Mouse (Mus musculus) MEL (cell line): ENCODE results near the gene Ube2t. TPM values are rescaled to one million over a fixed set of nuclear protein-coding genes. Genes with fewer than 3 reads are reported as not detected.

Experiments used
- DNase-seq: peaks from one replicate; pipeline ENCODE4 v3.0.0; 2011; ENCODE audit warnings: low read depth, low spot score
- H3K27ac ChIP-seq: 2 replicates; pipeline ENCODE4 v1.5.1; 2012; ENCODE audit warnings: low read depth, mild to moderate bottlenecking, control low read depth, low read length, moderate library complexity; ENCODE audit not compliant: control insufficient read depth
- H3K27me3 ChIP-seq, 2 experiments: fragments of 150-350 bp in 1 of 2; sonication (generic) in 1 of 2; 2 replicates each; pipeline ENCODE4 v1.6.1; 2012; ENCODE audit warnings: low read length in 2 of 2, mild to moderate bottlenecking in 2 of 2, improper control_type of control experiment in 1 of 2, moderate library complexity in 1 of 2; ENCODE audit not compliant: insufficient read depth in 2 of 2, control insufficient read depth in 1 of 2
- H3K36me3 ChIP-seq, 2 experiments: 2 replicates each; pipeline ENCODE4 v1.6.1; 2012 to 2014; ENCODE audit warnings: low read length in 2 of 2, improper control_type of control experiment in 1 of 2, inconsistent platforms in 1 of 2, mild to moderate bottlenecking in 1 of 2; ENCODE audit not compliant: insufficient read depth in 2 of 2, control insufficient read depth in 1 of 2
- H3K4me1 ChIP-seq, 2 experiments: fragments of 150-350 bp in 1 of 2; sonication (generic) in 1 of 2; 2 replicates each; pipeline ENCODE4 v1.6.1; 2012; ENCODE audit warnings: low read length in 2 of 2, improper control_type of control experiment in 1 of 2, mild to moderate bottlenecking in 1 of 2; ENCODE audit not compliant: insufficient read depth in 2 of 2, control insufficient read depth in 1 of 2
- H3K4me3 ChIP-seq, 2 experiments: fragments of 150-350 bp in 1 of 2; sonication (generic) in 1 of 2; 2 replicates each; pipeline ENCODE4 v1.5.1; 2012; ENCODE audit warnings: low read depth in 2 of 2, low read length in 2 of 2, mild to moderate bottlenecking in 2 of 2, moderate library complexity in 2 of 2, control low read depth in 1 of 2, improper control_type of control experiment in 1 of 2; ENCODE audit not compliant: control insufficient read depth in 1 of 2, insufficient read depth in 1 of 2
- H3K79me2 ChIP-seq: 2 replicates; pipeline ENCODE4 v1.6.1; 2012; ENCODE audit warnings: mild to moderate bottlenecking, low read length, moderate library complexity; ENCODE audit not compliant: control insufficient read depth, poor library complexity, insufficient read depth
- H3K9ac ChIP-seq: 2 replicates; pipeline ENCODE4 v1.6.1; 2012; ENCODE audit warnings: low read depth, mild to moderate bottlenecking, control low read depth, low read length, moderate library complexity; ENCODE audit not compliant: control insufficient read depth, poor library complexity, severe bottlenecking
- H3K9me3 ChIP-seq: fragments of 150-350 bp; sonication (generic); replicated peaks from 2 replicates; pipeline ENCODE4 v1.6.1; 2012; ENCODE audit warnings: mild to moderate bottlenecking, low read length, improper control_type of control experiment, moderate library complexity; ENCODE audit not compliant: insufficient read depth
- BHLHE40 ChIP-seq: IDR thresholded peaks from 2 replicates; pipeline ENCODE4 v1.6.1; 2012; ENCODE audit warnings: low read depth, mild to moderate bottlenecking, inconsistent platforms, low read length, improper control_type of control experiment, borderline replicate concordance
- CTCF ChIP-seq, 3 experiments: IDR thresholded peaks in 2 of 3; conservative IDR thresholded peaks in 1 of 3; 2 replicates each; pipeline ENCODE4 v1.5.1; 2011 to 2012; ENCODE audit warnings: low read length in 3 of 3, low read depth in 2 of 3, mild to moderate bottlenecking in 2 of 3, improper control_type of control experiment in 1 of 3, inconsistent platforms in 1 of 3, mixed read lengths in 1 of 3, moderate library complexity in 1 of 3; ENCODE audit not compliant: control insufficient read depth in 1 of 3, insufficient read depth in 1 of 3, poor library complexity in 1 of 3, severe bottlenecking in 1 of 3
- HCFC1 ChIP-seq: IDR thresholded peaks from 2 replicates; pipeline ENCODE4 v1.6.1; 2012; ENCODE audit warnings: low read depth, mild to moderate bottlenecking, inconsistent platforms, low read length, improper control_type of control experiment, moderate library complexity
- JUND ChIP-seq: IDR thresholded peaks from 2 replicates; pipeline ENCODE4 v1.6.1; 2011; ENCODE audit warnings: low read depth, mild to moderate bottlenecking, improper control_type of control experiment, low read length
- MAX ChIP-seq: IDR thresholded peaks from 2 replicates; pipeline ENCODE4 v1.6.1; 2011; ENCODE audit warnings: low read length, improper control_type of control experiment
- MAZ ChIP-seq: IDR thresholded peaks from 2 replicates; pipeline ENCODE4 v1.6.1; 2012; ENCODE audit warnings: low read depth, mild to moderate bottlenecking, inconsistent platforms, low read length, improper control_type of control experiment
- MEF2A ChIP-seq: IDR thresholded peaks from 2 replicates; pipeline ENCODE4 v1.6.1; 2014; ENCODE audit warnings: low read depth, mild to moderate bottlenecking, inconsistent platforms, low read length, improper control_type of control experiment; ENCODE audit not compliant: poor library complexity, insufficient replicate concordance, severe bottlenecking; ENCODE audit errors: extremely low read depth
- MXI1 ChIP-seq: IDR thresholded peaks from 2 replicates; pipeline ENCODE4 v1.6.1; 2011; ENCODE audit warnings: mild to moderate bottlenecking, low read depth, low read length, improper control_type of control experiment
- MYB ChIP-seq: IDR thresholded peaks from 2 replicates; pipeline ENCODE4 v1.6.1; 2011; ENCODE audit warnings: mild to moderate bottlenecking, low read depth, low read length, improper control_type of control experiment
- RAD21 ChIP-seq: IDR thresholded peaks from 2 replicates; pipeline ENCODE4 v1.6.1; 2011; ENCODE audit warnings: mild to moderate bottlenecking, low read depth, low read length, improper control_type of control experiment
- RCOR1 ChIP-seq: IDR thresholded peaks from 2 replicates; pipeline ENCODE4 v1.6.1; 2012; ENCODE audit warnings: low read depth, mild to moderate bottlenecking, inconsistent platforms, low read length, improper control_type of control experiment
- SIN3A ChIP-seq: IDR thresholded peaks from 2 replicates; pipeline ENCODE4 v1.6.1; 2012; ENCODE audit warnings: low read length, improper control_type of control experiment, inconsistent platforms
- TAL1 ChIP-seq: IDR thresholded peaks from 2 replicates; pipeline ENCODE4 v1.6.1; 2012; ENCODE audit warnings: mild to moderate bottlenecking, inconsistent platforms, low read length, moderate library complexity, mixed read lengths
- TBP ChIP-seq: IDR thresholded peaks from 2 replicates; pipeline ENCODE4 v1.8.0; 2011; ENCODE audit warnings: low read depth, low read length, improper control_type of control experiment
- UBTF ChIP-seq: IDR thresholded peaks from 2 replicates; pipeline ENCODE4 v1.6.1; 2012; ENCODE audit warnings: low read depth, mild to moderate bottlenecking, inconsistent platforms, low read length, improper control_type of control experiment, moderate library complexity, borderline replicate concordance; ENCODE audit not compliant: insufficient read depth
- polyA plus RNA-seq, 2 experiments: library from polyadenylated mRNA; stranded (reverse) in 1 of 2; unstranded in 1 of 2; fragments of >175 nt in 1 of 2; fragments of >200 nt in 1 of 2; gene quantifications; 2 replicates each; pipeline versions ENCODE4 v1.2.1 to v1.2.4; 2012; ENCODE audit warnings: low replicate concordance in 2 of 2, low read depth in 1 of 2; ENCODE audit not compliant: insufficient read length in 2 of 2, insufficient read depth in 1 of 2, missing spikeins in 1 of 2
- total RNA-seq: library from RNA; depleted of rRNA; stranded (reverse); fragments of 300-350 nt; gene quantifications from 2 replicates; pipeline ENCODE4 v1.2.3, GENCODE M21; 2012; rRNA removed

The Ube2t gene
- total and polyA plus RNA-seq, 3 experiments = 14.4 to 23.1 TPM; not detected in 1

GRCm38 (mm10) chr1:135021936-135022335, 59.6 kb downstream of the Ube2t start:
- Histone ChIP-seq H3K9ac (no peak overlapping the region), H3K79me2 (no peaks in the 10 kb centered on the region), H3K4me1 (no peaks in the 10 kb centered on the region)
- no peak for DNase-seq
- TF ChIP-seq RCOR1 = no peak
- TF ChIP-seq TBP = no peak
- no peak for TF ChIP-seq MYB
- no peak for TF ChIP-seq TAL1
- TF ChIP-seq UBTF = no peak
- TF ChIP-seq MAZ = no peak
- no peak for TF ChIP-seq BHLHE40
- TF ChIP-seq HCFC1 = no peak
- TF ChIP-seq SIN3A = no peak
- no peak for TF ChIP-seq MXI1
- no peak for TF ChIP-seq JUND
- no peak for TF ChIP-seq MAX
- TF ChIP-seq, all 39 proteins: peak for 0
- Histone ChIP-seq H3K9me3 (no peaks in the 10 kb centered on the region), H3K27ac (no peak overlapping the region), H3K27me3 (peaks cover 2 to 4% of the 10 kb centered on the region in 2 experiments; a peak in 3 of 4 replicates), H3K36me3 (no peaks in the 10 kb centered on the region), H3K4me3 (no peak overlapping the region)

GRCm38 (mm10) chr1:135023583-135023982, 61.2 kb downstream of the Ube2t start:
- H3K36me3 ChIP-seq = no peaks in the 10 kb centered on the region
- no peaks in the 10 kb centered on the region for H3K9me3 ChIP-seq
- TF ChIP-seq MEF2A (no peak), RAD21 (peak; percentile 1; the same call in 1 of the 2 replicates), CTCF (IDR thresholded peaks at IDR 0.05 in 2 of 3, conservative IDR thresholded peaks at IDR 0.05 in 1 of 3; ENCODE audit: control insufficient read depth in 1 of 3, insufficient read depth in 1 of 3, low read depth in 2 of 3, low read length in 3 of 3, poor library complexity in 1 of 3, severe bottlenecking in 1 of 3) (peak; percentile 31 to 38 (median 37); a peak in 4 of 6 replicates), RCOR1 (no peak)
- no peaks in the 10 kb centered on the region for H3K79me2 ChIP-seq
- no peak overlapping the region for H3K4me3 ChIP-seq
- no peaks in the 10 kb centered on the region for H3K4me1 ChIP-seq
- H3K27me3 ChIP-seq = peaks cover 0 to 2% of the 10 kb centered on the region in 2 experiments; a peak in 2 of 4 replicates
- H3K27ac ChIP-seq = no peak overlapping the region
- DNase-seq = peak; percentile 32
- H3K9ac ChIP-seq = no peak overlapping the region

Other genes starting within 250 kb of the Ube2t start
- 4.5 and 4.7 TPM in 2 replicates for gene Ppp1r12b, start 6.6 kb upstream of the Ube2t start, total RNA-seq
- gene Ppp1r12b, start 6.6 kb upstream of the Ube2t start, polyA plus RNA-seq = 1 to 10 TPM in 1 of 2 experiments, not detected in 1; 7.8 TPM
- gene Lgr6, start 142.7 kb downstream of the Ube2t start, total RNA-seq = 0.04 and 0.07 TPM in 2 replicates
- gene Lgr6, start 142.7 kb downstream of the Ube2t start, polyA plus RNA-seq = under 1 TPM in 1 of 2 experiments, not detected in 1; 0.10 TPM
- 173 and 202 TPM in 2 replicates for gene Ptpn7, start 170.1 kb downstream of the Ube2t start, total RNA-seq
- gene Ptpn7, start 170.1 kb downstream of the Ube2t start, polyA plus RNA-seq = 100 to 1,000 TPM in 1 of 2 experiments, not detected in 1; 215 TPM
- 8.0 and 9.0 TPM in 2 replicates for gene Arl8a, start 184.3 kb downstream of the Ube2t start, total RNA-seq
- gene Arl8a, start 184.3 kb downstream of the Ube2t start, polyA plus RNA-seq = 10 to 100 TPM in 1 of 2 experiments, not detected in 1; 47.7 TPM
- gene Gpr37l1, start 205.1 kb downstream of the Ube2t start, total RNA-seq = not detected in 2 replicates
- gene Gpr37l1, start 205.1 kb downstream of the Ube2t start, polyA plus RNA-seq = not detected